Mouse (Mus musculus): ENCODE measurements at regions not wholly inside any gene's neighbourhood (a gene's known extent, or its start where the extent isn't known, plus 50 kb on each side); places are given as distances from the start of the nearest gene placed in this dataset.

GRCm38 (mm10) chr2:45607393-45607792 is 490.2 kb upstream of the Zeb2 start:
- DNase-seq: no peak

GRCm38 (mm10) chr2:45601332-45601900 is 484.2 kb upstream of the Zeb2 start:
- DNase-seq: no peak

DNA sequence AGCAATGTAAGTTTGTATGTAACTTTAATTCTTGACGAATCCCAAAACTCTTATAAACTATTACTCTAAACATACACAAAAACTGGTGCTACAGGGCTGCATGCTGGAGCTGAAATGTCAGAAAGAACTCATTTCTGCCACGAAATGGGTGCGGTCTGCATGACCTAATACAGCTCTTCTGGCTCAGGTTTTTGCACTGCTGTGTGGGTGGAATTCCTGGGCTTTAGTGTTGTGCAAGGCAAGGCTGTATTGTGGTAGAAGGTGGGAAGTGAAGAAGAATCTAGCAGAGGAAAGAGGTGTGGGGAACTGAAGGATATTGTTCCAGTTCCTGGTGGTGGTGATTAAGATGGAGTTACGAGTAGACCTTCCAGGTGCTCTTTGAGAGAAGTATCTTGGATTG is 476.6 kb upstream of the Zeb2 start:
- DNase-seq: no peak

DNA sequence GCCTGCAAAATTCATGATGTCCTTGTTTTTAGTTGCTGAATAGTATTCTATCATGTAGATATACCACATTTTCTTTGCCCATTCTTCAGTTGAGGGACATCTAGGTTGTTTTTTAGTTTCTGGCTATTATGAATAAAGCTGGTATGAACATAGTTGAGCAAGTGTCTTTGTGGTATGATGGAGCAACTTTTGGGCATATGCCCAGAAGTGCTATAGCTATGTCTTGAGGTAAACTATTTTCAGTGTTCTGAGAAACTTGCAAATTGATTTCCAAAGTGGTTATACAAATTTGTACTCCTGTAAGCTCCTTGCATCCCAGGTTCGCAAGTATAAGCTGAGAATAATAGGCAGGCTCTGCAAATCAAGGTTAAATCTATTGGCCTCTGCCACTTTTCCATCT is 473.8 kb upstream of the Zeb2 start:
- DNase-seq: no peak

- no peak for DNase-seq
These were observed 471.1 kb upstream of the Zeb2 start for GRCm38 (mm10) chr2:45588248-45588647.

- no peak for DNase-seq
These were observed 469.5 kb upstream of the Zeb2 start for GRCm38 (mm10) chr2:45586588-45587200.

DNA sequence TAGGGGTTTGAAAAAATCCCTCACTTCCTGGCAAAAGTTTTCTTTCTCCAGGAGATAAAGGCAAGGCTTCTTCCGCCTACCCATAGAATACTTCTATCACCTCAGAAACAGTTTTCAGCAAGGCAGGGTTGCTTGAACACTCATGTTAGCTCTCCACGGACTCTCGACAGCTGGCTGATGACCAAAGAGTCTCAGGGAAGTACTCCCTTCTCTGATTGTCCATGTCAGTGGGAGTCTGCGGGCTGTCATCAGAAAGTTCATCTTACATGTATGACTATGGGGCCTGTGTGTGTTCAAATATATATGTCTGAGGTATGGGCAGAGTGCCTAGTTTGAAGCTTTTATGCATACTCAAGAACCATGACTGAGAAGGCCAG is 464.3 kb upstream of the Zeb2 start:
- peak; percentile 10 to 17 for DNase-seq

GRCm38 (mm10) chr2:45580838-45581548 is 463.8 kb upstream of the Zeb2 start:
- peak; percentile 25 to 37 for DNase-seq

DNA sequence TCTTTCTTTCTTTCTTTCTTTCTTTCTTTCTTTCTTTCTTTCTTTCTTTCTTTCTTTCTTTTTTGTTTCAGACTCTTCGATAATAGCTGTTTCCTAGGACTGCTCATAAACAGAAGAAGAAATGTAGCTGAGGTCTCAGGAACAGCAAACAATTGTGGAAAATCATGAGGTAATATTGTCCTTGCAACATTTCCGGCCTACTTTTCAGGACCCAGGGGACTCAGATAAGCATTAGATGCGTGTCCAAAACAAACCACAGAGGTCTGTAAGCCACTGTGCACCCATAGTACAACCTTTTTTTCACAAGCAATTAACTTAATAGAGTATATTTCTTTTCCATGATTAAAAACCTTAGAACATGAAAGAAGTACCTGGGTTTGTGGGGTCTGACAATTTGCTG is 455.7 kb upstream of the Zeb2 start:
- DNase-seq: no peak

GRCm38 (mm10) chr2:45554707-45555106 is 437.5 kb upstream of the Zeb2 start:
- DNase-seq: no peak

- DNase-seq: no peak
These were observed 424.2 kb upstream of the Zeb2 start for GRCm38 (mm10) chr2:45541394-45541793.

DNA sequence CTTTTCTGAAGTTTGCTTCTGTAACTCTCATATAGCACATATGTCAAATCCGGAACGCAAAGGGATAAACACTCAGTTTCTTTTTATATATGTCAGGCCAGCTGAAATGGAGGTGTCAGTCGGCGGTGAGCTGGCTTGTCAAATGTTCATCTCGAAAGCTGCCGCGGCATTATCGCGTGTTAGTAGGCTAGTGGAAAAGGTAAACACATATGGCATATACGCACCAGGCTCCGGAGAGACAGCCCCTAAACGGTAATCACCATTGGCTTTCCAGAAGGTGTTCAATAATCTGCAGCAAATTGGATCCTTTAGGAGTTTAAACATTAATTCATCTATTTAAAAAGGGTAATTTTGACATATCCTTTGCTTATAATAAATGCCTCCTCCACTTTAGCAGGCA is 421.8 kb upstream of the Zeb2 start:
- no peak for DNase-seq

GRCm38 (mm10) chr2:45537722-45538121 is 420.5 kb upstream of the Zeb2 start:
- DNase-seq: peak; percentile 3 to 9

- peak; percentile 3 to 9 for DNase-seq
These were observed 417.6 kb upstream of the Zeb2 start for GRCm38 (mm10) chr2:45534806-45535205.

DNA sequence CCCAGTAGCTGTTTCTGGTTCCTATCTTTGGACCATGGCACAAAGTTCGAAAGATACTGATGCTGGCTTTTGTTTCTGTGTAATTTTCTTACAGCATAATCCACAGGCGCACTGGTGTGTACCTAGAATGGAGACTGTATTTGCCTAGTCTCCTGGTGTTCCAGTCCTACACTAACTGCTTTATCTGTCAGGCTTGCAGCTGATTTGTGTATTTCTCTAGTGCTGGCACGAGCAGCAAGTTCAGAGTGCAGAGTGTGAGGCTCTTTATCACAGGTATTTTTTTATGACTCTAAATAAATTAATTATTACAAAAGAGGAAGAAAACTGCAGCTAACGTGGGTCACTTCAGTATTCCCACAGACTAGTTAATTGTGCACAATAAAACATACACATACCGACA is 405.1 kb upstream of the Zeb2 start:
- DNase-seq: no peak

DNA sequence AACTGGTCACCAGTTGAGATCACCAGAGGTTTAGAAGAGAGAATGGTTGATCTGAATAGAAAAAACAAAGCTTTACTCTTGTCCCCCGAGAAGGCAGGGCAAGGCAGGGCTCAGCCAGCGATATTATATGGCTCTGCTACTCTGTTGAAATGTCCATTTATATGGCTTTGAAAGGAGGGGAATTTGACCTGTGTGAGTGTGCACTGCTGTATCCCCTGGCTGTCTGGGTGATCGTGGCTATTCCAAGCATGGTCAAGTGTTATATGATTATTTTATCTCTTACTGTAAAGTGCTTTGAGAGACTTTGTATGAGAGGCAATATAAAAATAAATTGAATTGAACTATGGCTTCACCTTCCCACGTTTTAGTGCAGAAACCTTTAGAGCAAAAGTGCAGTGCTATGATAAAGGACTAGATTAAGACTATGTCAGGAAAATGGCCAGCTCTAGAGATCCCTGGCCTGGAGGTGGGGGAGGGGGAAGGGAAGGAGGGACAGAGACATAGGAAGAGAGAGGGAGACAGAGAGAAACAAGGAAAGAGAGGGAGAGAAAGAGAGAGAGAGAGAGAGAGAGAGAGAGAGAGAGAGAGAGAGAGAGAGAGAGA is 402.5 kb upstream of the Zeb2 start:
- no peak for DNase-seq

DNA sequence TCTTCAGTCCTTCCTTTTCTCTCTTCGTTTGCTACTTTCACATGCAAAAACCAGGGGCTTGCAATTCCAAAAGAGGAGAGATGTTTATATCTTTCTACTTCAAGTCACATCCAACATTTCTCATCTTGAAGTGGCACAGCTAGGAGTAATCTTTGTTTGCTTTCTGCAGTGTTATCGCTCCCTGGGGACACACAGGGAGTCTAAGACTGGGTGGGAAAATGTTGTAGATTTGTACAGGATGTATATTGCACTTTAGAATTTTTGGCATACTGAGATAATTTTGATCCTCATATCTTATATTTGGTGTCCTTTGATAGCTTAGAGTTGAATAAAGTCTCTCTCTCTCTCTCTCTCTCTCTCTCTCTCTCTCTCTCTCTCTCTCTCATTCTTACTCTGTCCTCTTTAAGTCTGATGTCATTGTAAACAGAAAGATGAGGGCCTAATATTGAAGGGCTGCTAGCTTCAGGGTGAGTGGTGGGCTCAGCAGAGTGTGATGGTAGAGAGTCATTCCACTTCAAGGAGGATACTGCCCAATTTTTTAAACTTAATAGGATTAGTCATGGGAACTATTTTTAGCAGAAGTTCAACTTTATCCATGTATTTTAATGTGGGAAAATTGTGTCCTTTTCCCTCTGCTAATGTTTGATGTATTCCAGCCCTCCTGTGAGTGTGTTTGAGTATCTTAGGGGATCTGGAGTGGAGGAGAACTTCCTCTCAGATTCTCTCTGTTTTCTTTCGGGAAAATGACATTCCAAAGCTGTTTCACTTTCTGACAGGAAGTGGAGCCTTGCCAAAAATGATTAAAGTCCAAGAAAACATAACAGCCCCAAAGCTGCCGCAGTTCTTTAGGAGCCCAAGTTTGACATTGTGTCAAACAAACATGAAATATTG is 397.3 kb upstream of the Zeb2 start:
- DNase-seq: peak in 1 of 2 experiments; percentile 2

- no peak for DNase-seq
These were observed 395.7 kb upstream of the Zeb2 start for GRCm38 (mm10) chr2:45512852-45513251.

DNA sequence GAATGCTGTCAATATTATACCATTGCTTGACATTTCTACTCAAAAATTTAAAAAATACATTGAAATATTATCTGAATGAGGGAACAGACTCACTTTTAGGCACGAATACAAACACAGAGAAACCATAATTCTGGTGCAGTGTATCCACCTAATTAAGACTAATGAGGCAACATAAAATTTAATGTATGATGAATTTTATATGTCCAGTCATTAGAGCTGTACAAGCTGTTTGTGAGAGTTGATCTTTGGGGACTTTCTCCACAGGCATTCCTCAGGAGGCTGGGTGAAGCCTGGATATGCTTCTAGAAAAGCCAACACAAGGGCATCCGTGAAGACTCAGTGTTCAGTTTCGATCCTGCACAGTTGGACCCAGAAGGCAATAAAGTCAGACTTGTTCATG is 394.6 kb upstream of the Zeb2 start:
- DNase-seq: no peak

DNA sequence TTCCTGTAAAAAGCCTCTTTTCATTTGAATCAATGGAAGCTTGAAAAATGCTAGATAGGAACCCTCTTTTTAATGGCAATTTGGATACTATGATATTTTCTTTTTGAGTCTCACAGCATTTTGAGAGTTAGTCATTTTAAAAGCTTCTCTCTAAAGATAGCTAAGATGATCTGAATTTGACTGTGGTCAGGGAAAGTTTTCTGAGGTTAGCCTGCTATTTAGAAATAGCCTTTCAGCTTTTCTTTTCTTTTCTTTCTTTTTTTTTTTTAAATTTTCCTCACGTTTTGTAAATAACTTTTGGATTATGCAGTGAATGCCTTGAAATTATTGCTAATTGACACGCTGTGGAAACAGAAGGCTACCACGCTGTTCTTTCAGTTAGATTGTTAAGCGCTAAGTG is 387.3 kb upstream of the Zeb2 start:
- no peak for DNase-seq

- peak; percentile 4 to 7 for DNase-seq
These were observed 376.5 kb upstream of the Zeb2 start for GRCm38 (mm10) chr2:45493656-45494055.

- DNase-seq: no peak
These were observed 369.3 kb upstream of the Zeb2 start for GRCm38 (mm10) chr2:45486530-45486929.

GRCm38 (mm10) chr2:45485477-45485876 is 368.3 kb upstream of the Zeb2 start:
- no peak for DNase-seq

Measured in cerebellum, postnatal 10 days (tissue).